Mouse (Mus musculus): Measurements from ENCODE around the gene Cep78. TPM values are rescaled to one million over a fixed set of nuclear protein-coding genes. Genes with fewer than 3 reads are reported as not detected.

The Cep78 gene
- polyA plus RNA-seq, 1 experiment from 2014 or later, result 4.3 TPM

DNA sequence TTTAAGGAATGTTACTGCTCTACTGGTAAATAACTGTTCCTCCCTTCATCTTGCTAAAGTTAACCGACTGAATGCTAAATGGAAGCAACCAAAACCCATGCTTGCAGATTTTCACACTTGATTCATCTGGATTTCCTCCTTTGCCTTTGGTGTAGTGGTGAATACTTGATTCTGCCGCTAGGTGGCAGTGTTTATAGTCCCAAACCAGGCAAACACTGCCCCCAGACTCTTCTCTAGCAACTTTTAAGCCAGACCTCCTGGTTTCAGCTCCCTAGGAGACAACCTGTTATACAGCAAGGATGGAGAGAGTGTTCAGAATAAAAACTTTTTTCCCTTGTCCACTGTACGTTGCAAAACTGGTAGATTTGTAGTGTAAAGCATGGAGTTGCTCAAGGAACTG is 13.4 kb upstream of the Cep78 start:
- Histone ChIP-seq H3K4me2 (replicated peaks; ENCODE audit: low read depth) (no peak overlapping the region), H3K27me3 (replicated peaks; ENCODE audit: control insufficient read depth, insufficient read depth, low read length) (no peaks in the 10 kb centered on the region), H3K4me1 (replicated peaks; ENCODE audit: control insufficient read depth, insufficient read depth, low read length) (no peaks in the 10 kb centered on the region), H3K9me3 (ENCODE audit: control insufficient read depth) (no peaks in the 10 kb centered on the region), H3K4me3 (ENCODE audit: low read depth, low read length) (no peak overlapping the region), H3K27ac (ENCODE audit: low read depth, low read length) (no peak overlapping the region), H3K36me3 (ENCODE audit: control insufficient read depth, insufficient read depth) (no peaks in the 10 kb centered on the region), H3K9ac (ENCODE audit: low read depth, low read length) (no peak overlapping the region)
- no peak for ATAC-seq
- peak; percentile 86 for TF ChIP-seq CTCF (IDR thresholded peaks at IDR 0.05; ENCODE audit: low read depth)
- WGBS, result 2% methylated on average over 3 of the region's 3 CpGs

DNA sequence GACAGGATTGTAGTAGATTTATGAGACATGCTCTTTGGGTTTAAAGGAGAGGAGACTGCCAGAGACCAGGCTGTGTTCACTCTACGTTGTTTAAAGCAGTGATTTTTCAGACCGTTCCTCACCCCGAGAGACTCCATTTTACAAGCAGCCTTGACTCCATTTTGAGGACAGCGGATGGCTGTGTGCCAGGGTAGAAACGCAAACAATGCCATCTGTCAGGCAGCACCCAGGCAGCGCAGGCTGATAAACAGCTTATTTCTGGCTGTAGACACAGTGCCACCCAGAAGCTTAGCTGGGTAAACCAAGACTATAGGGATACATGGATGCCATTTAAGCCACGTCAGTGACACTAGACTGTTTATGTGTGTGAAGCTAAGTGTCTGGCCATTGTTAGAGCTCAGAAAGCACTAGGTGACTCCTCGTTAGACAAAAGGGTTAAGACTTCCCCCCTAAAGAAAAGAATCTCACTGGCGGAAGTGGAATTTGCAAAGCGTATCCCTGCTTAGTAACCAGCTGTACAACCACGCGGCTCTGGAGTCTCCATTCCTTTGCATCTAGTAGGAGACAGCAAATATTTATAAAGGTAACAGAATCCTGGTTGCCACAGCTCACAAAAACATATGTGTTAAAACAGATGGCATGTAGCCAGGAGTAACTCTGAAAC is 12.2 kb upstream of the Cep78 start:
- Histone ChIP-seq H3K9me3 (ENCODE audit: control insufficient read depth) (no peaks in the 10 kb centered on the region), H3K4me3 (ENCODE audit: low read depth, low read length) (peak overlapping the region; percentile 9; the same call in 1 of the 2 replicates), H3K4me1 (replicated peaks; ENCODE audit: control insufficient read depth, insufficient read depth, low read length) (no peaks in the 10 kb centered on the region), H3K9ac (ENCODE audit: low read depth, low read length) (no peak overlapping the region), H3K36me3 (ENCODE audit: control insufficient read depth, insufficient read depth) (no peaks in the 10 kb centered on the region), H3K4me2 (replicated peaks; ENCODE audit: low read depth) (peak overlapping the region; percentile 51), H3K27me3 (replicated peaks; ENCODE audit: control insufficient read depth, insufficient read depth, low read length) (no peaks in the 10 kb centered on the region), H3K27ac (ENCODE audit: low read depth, low read length) (no peak overlapping the region)
- ATAC-seq, result no peak
- no peak for TF ChIP-seq CTCF (IDR thresholded peaks at IDR 0.05; ENCODE audit: low read depth)
- WGBS, result 38% methylated on average over 12 of the region's 12 CpGs

DNA sequence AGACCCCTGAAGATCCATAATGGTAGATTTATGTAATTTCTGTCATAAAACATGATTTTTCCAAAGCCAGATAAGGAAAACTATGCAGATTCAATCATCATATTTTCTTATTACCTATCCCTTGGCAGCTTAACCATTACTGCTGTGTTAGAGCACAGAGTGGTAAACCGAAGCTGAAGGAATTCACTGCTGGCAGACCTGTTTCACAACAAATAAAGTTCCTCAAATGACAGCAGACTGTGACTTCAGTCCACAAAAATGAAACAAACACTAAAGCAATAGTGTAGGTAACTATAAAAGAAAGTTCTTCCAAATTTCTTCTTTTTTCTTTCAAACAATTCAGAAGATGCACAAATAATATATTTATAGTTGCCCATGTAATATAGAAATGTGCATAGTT is 5.3 kb upstream of the Cep78 start:
- 0 out of 2 replicates have a peak, but pooled peaks cover 2% of the 10 kb centered on the region for H3K4me1 ChIP-seq (replicated peaks; ENCODE audit: control insufficient read depth, insufficient read depth, low read length)
- H3K4me2 ChIP-seq (replicated peaks; ENCODE audit: low read depth), result no peak overlapping the region
- H3K4me3 ChIP-seq (ENCODE audit: low read depth, low read length), result no peak overlapping the region
- TF ChIP-seq CTCF (IDR thresholded peaks at IDR 0.05; ENCODE audit: low read depth), result no peak
- H3K9me3 ChIP-seq (ENCODE audit: control insufficient read depth), result no peaks in the 10 kb centered on the region
- H3K9ac ChIP-seq (ENCODE audit: low read depth, low read length), result no peak overlapping the region
- WGBS, result 80% methylated on average over 1 of the region's 1 CpGs
- no peak for ATAC-seq
- H3K27me3 ChIP-seq (replicated peaks; ENCODE audit: control insufficient read depth, insufficient read depth, low read length), result no peaks in the 10 kb centered on the region
- H3K36me3 ChIP-seq (ENCODE audit: control insufficient read depth, insufficient read depth), result no peaks in the 10 kb centered on the region
- no peak overlapping the region for H3K27ac ChIP-seq (ENCODE audit: low read depth, low read length)

DNA sequence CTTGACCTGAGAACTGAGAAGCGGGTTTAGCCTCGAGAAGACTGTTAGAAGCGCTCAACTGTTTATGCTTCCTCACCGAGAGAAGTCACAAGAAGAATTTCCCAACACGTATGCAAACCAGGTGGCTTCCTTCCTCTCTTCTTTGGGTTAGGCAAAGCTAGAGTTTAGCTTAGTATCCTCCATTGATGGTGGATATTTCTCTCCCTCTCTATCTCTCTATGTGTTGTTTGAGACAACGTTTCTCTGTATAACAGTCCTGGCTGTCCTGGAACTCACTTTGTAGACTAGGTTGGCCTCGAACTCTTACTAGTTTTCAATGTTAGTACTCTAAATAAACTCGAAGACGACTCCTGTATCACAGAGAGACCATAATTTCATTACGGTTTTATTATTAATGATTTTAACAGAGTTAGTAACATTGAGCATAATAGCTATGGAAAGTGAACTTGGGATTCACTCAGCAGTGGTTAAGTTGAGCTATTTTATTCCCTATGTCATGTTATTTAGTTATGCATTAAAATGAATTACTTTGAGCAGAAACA is 454 bp upstream of the Cep78 start:
- H3K4me3 ChIP-seq (ENCODE audit: low read depth, low read length), result peak overlapping the region; percentile 70
- no peaks in the 10 kb centered on the region for H3K27me3 ChIP-seq (replicated peaks; ENCODE audit: control insufficient read depth, insufficient read depth, low read length)
- H3K4me2 ChIP-seq (replicated peaks; ENCODE audit: low read depth), result peak overlapping the region; percentile 96
- H3K9ac ChIP-seq (ENCODE audit: low read depth, low read length), result peak overlapping the region; percentile 52; the same call in 1 of the 2 replicates
- ATAC-seq, result no peak
- H3K4me1 ChIP-seq (replicated peaks; ENCODE audit: control insufficient read depth, insufficient read depth, low read length), result 0 out of 2 replicates have a peak, but pooled peaks cover 4% of the 10 kb centered on the region
- 26% methylated on average over 10 of the region's 10 CpGs for WGBS
- no peaks in the 10 kb centered on the region for H3K9me3 ChIP-seq (ENCODE audit: control insufficient read depth)
- no peak for TF ChIP-seq CTCF (IDR thresholded peaks at IDR 0.05; ENCODE audit: low read depth)
- H3K36me3 ChIP-seq (ENCODE audit: control insufficient read depth, insufficient read depth), result no peaks in the 10 kb centered on the region
- no peak overlapping the region for H3K27ac ChIP-seq (ENCODE audit: low read depth, low read length)

DNA sequence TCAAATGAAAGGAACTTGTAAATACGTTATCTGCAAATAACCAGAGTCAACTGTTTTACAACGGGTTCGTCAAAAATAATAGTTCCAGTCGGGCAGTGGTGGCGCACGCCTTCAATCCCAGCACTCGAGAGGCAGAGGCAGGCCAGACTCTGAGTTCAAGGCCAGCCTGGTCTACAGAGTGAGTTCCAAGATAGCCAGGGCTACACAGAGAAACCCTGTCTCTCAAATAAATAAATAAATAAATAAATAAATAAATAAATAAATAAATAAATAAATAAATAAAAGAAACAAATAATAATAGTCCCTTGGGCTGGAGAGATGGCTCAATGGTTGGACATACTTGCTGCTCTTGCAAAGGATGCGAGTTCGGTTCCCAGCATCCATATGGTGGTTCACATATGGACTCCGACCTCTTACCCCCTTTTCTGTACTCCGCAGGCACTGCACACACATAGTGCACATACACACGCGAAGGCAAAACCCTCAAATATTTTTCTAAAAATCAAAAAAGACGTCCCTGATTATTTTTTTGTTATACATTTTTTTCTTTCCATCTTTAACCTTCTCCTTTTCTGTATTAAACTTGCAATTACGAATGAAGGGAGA is 947 bp downstream of the Cep78 start:
- ATAC-seq, result no peak
- Histone ChIP-seq H3K9me3 (ENCODE audit: control insufficient read depth) (no peaks in the 10 kb centered on the region), H3K4me3 (ENCODE audit: low read depth, low read length) (peak overlapping the region; percentile 70), H3K9ac (ENCODE audit: low read depth, low read length) (peak overlapping the region; percentile 52; the same call in 1 of the 2 replicates), H3K27ac (ENCODE audit: low read depth, low read length) (no peak overlapping the region), H3K27me3 (replicated peaks; ENCODE audit: control insufficient read depth, insufficient read depth, low read length) (no peaks in the 10 kb centered on the region), H3K4me1 (replicated peaks; ENCODE audit: control insufficient read depth, insufficient read depth, low read length) (0 out of 2 replicates have a peak, but pooled peaks cover 4% of the 10 kb centered on the region), H3K4me2 (replicated peaks; ENCODE audit: low read depth) (peak overlapping the region; percentile 96), H3K36me3 (ENCODE audit: control insufficient read depth, insufficient read depth) (no peaks in the 10 kb centered on the region)
- no peak for TF ChIP-seq CTCF (IDR thresholded peaks at IDR 0.05; ENCODE audit: low read depth)
- 46% methylated on average over 15 of the region's 15 CpGs for WGBS

DNA sequence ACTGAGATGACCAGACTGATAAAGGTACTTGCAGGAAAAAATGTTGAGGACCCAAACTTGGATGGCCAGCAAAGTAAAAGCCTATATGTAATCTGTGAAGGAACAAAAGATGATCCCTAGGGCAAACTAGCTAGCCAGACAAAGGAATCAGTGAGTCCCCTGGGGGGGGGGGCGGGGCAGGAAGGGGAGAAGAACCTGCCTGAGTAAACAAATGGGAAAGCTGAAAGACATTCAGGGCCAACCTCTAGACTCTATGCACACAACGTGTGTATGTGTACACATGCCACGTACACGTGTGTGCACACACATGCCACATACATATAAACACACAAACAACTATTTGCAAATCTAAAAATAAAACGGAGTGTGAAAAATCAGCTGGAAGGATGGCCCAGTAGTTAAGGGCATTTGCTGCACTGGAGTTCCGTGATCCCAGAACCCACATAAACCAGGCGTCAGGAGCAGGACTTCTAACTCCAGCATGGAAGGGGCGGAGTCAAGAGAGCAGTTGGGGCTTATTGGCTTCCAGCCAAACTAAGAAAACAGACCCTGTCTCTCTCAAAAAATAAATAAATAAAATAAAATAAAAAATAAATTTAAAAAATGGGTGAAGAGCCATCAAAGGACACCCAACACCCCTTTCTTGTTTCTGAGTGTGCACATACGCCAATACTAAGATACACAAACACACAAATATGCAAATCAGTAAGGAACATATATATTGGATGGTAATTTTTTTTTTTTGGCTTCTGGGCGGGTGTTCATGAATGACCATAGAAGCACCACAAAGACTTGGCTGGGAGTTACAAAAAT is 1.7 kb downstream of the Cep78 start:
- ATAC-seq, result no peak
- no peak for TF ChIP-seq CTCF (IDR thresholded peaks at IDR 0.05; ENCODE audit: low read depth)
- WGBS, result 58% methylated on average over 10 of the region's 10 CpGs
- H3K9me3 ChIP-seq (ENCODE audit: control insufficient read depth), result no peaks in the 10 kb centered on the region
- H3K9ac ChIP-seq (ENCODE audit: low read depth, low read length), result no peak overlapping the region
- no peak overlapping the region for H3K27ac ChIP-seq (ENCODE audit: low read depth, low read length)
- H3K36me3 ChIP-seq (ENCODE audit: control insufficient read depth, insufficient read depth), result no peaks in the 10 kb centered on the region
- no peak overlapping the region for H3K4me2 ChIP-seq (replicated peaks; ENCODE audit: low read depth)
- 0 out of 2 replicates have a peak, but pooled peaks cover 4% of the 10 kb centered on the region for H3K4me1 ChIP-seq (replicated peaks; ENCODE audit: control insufficient read depth, insufficient read depth, low read length)
- H3K27me3 ChIP-seq (replicated peaks; ENCODE audit: control insufficient read depth, insufficient read depth, low read length), result no peaks in the 10 kb centered on the region
- no peak overlapping the region for H3K4me3 ChIP-seq (ENCODE audit: low read depth, low read length)
